ENCODE assay signal across 27 mouse cellular contexts in the genomic region with DNA sequence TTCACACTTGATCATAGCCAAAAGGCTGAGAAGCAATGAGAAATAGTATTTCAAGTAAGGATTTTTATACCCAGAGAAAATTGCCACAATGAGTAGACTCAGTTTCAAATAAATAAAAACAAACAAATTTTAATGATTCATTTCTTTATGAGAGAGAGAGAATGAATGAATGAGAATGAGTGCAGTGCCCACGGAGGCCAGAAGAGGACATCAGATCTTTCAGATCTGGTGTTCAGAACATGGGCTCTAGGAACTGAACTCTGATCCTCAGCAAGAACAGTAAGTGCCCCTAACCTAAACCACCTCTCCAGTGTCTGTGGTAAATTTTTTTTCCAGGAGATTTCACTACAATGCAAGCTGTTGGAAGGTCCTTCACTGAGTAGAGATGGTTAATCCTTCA.
"Had no signal": no experiment of that assay in that cellular context is flagged by ENCODE, and none has a peak within 500 bp of the region (broad histone marks: within the 10 kb centered on the region; RNA-seq: fewer than 3 reads in every experiment).

No protein-coding gene starts in this region.

- H3K36me3 ChIP-seq: embryonic facial prominence, embryonic 10.5 days; embryonic facial prominence, embryonic 12.5 days; embryonic facial prominence, embryonic 13.5 days; embryonic facial prominence, embryonic 15.5 days; forebrain, embryonic 10.5 days; forebrain, embryonic 12.5 days; forebrain, embryonic 15.5 days; heart, embryonic 10.5 days had no signal

- H3K27ac ChIP-seq: embryonic facial prominence, embryonic 10.5 days; embryonic facial prominence, embryonic 12.5 days; embryonic facial prominence, embryonic 13.5 days; embryonic facial prominence, embryonic 15.5 days; forebrain, embryonic 10.5 days; forebrain, embryonic 12.5 days; forebrain, embryonic 13.5 days; forebrain, embryonic 15.5 days; gastrocnemius, adult 2 months; heart, adult 2 months; heart, embryonic 10.5 days had no signal

- DNase-seq: cerebellum, adult 9-10 months; cerebellum, adult 9-11 months; cerebellum, postnatal 10 days; cerebellum, postnatal 14 days; cerebellum, postnatal 25 days; cerebellum, postnatal 36 days; embryo, embryonic 11 days; forebrain, postnatal 0 days; gastrocnemius, adult 2 months; gastrocnemius, postnatal 10 days; gastrocnemius, postnatal 14 days; gastrocnemius, postnatal 25 days; gastrocnemius, postnatal 36 days; heart, adult 18-20 months; heart, adult 2 months had no signal

- H3K9ac ChIP-seq: embryonic facial prominence, embryonic 12.5 days; embryonic facial prominence, embryonic 13.5 days; embryonic facial prominence, embryonic 15.5 days; forebrain, embryonic 12.5 days; forebrain, embryonic 13.5 days; forebrain, embryonic 15.5 days; forebrain, postnatal 0 days had no signal

- H3K9me3 ChIP-seq: embryonic facial prominence, embryonic 10.5 days; embryonic facial prominence, embryonic 12.5 days; embryonic facial prominence, embryonic 15.5 days; forebrain, embryonic 10.5 days; forebrain, embryonic 12.5 days; forebrain, embryonic 13.5 days; forebrain, embryonic 15.5 days; heart, embryonic 10.5 days had no signal

- H3K27me3 ChIP-seq: embryonic facial prominence, embryonic 12.5 days; embryonic facial prominence, embryonic 15.5 days; forebrain, embryonic 15.5 days had no signal

- H3K4me2 ChIP-seq: embryonic facial prominence, embryonic 12.5 days; embryonic facial prominence, embryonic 13.5 days; embryonic facial prominence, embryonic 15.5 days; forebrain, embryonic 12.5 days; forebrain, embryonic 13.5 days; forebrain, embryonic 15.5 days had no signal

- H3K4me3 ChIP-seq: embryonic facial prominence, embryonic 10.5 days; embryonic facial prominence, embryonic 12.5 days; embryonic facial prominence, embryonic 13.5 days; embryonic facial prominence, embryonic 15.5 days; erythroblast, embryonic 14.5 days; forebrain, embryonic 10.5 days; forebrain, embryonic 12.5 days; forebrain, embryonic 13.5 days; forebrain, embryonic 15.5 days; gastrocnemius, adult 2 months; heart, adult 2 months; heart, embryonic 10.5 days had no signal

- ATAC-seq: forebrain, embryonic 13.5 days; forebrain, embryonic 14.5 days; forebrain, embryonic 15.5 days; forebrain, embryonic 16.5 days; forebrain, postnatal 0 days had no signal

- H3K4me1 ChIP-seq: heart, embryonic 10.5 days had no signal
